Mouse (Mus musculus) left cerebral cortex, adult 8-10 months (tissue): ENCODE results near the gene Runx3. TPM values are rescaled to one million over a fixed set of nuclear protein-coding genes. Genes with fewer than 3 reads are reported as not detected.

Experiments used
- DNase-seq, 2 experiments: peaks; one replicate each; pipeline ENCODE4 v3.0.0; 2022; ENCODE audit warnings: low spot score in 2 of 2
- total RNA-seq, 4 experiments: library from RNA; stranded (reverse); gene quantifications; 2 replicates each; pipeline ENCODE4 v1.2.4; 2022

The Runx3 gene
- total RNA-seq, 4 experiments from 2014 or later = 0.27 to 0.30 TPM; not detected in 2

GRCm38 (mm10) chr4:135148660-135149059 lies 28.2 kb downstream of the Runx3 start:
- no peak for DNase-seq

GRCm38 (mm10) chr4:135150031-135150801 lies 29.8 kb downstream of the Runx3 start:
- peak; percentile 14 to 18 for DNase-seq

GRCm38 (mm10) chr4:135151111-135151987 lies 30.9 kb downstream of the Runx3 start:
- peak in 1 of 2 experiments; percentile 18 for DNase-seq

GRCm38 (mm10) chr4:135151988-135152594 lies 31.6 kb downstream of the Runx3 start:
- DNase-seq = no peak

- peak in 1 of 2 experiments; percentile 19 for DNase-seq
Measured at GRCm38 (mm10) chr4:135152834-135153259, 32.4 kb downstream of the Runx3 start.

- DNase-seq = no peak
Measured at GRCm38 (mm10) chr4:135153260-135154088, 33.0 kb downstream of the Runx3 start.

GRCm38 (mm10) chr4:135154089-135154949 lies 33.9 kb downstream of the Runx3 start:
- DNase-seq = peak in 1 of 2 experiments; percentile 9

GRCm38 (mm10) chr4:135155106-135155800 lies 34.8 kb downstream of the Runx3 start:
- DNase-seq = no peak

- DNase-seq = no peak
Measured at GRCm38 (mm10) chr4:135155805-135156469, 35.5 kb downstream of the Runx3 start.

GRCm38 (mm10) chr4:135156531-135156930 lies 36.1 kb downstream of the Runx3 start:
- DNase-seq = no peak

GRCm38 (mm10) chr4:135157329-135157728 lies 36.9 kb downstream of the Runx3 start:
- no peak for DNase-seq

- no peak for DNase-seq
Measured at GRCm38 (mm10) chr4:135158724-135159409, 38.4 kb downstream of the Runx3 start.

GRCm38 (mm10) chr4:135159663-135160062 lies 39.2 kb downstream of the Runx3 start:
- DNase-seq = no peak

- no peak for DNase-seq
Measured at GRCm38 (mm10) chr4:135160168-135160567, 39.7 kb downstream of the Runx3 start.

- DNase-seq = no peak
Measured at GRCm38 (mm10) chr4:135161441-135161840, 41.0 kb downstream of the Runx3 start.

- no peak for DNase-seq
Measured at GRCm38 (mm10) chr4:135165761-135166160, 45.3 kb downstream of the Runx3 start.

GRCm38 (mm10) chr4:135166413-135167225 lies 46.2 kb downstream of the Runx3 start:
- DNase-seq = no peak
